Mouse (Mus musculus) heart, embryonic 16.5 days (tissue): Measurements from ENCODE around the gene Vmn2r88. TPM values are rescaled to one million over a fixed set of nuclear protein-coding genes. Genes with fewer than 3 reads are reported as not detected.
"Not testable (repeated sequence)": the region's sequence is repeated elsewhere in the genome, so short reads cannot be mapped to it uniquely, and the experiment has no call there.

Experiments
- ATAC-seq: fragments of 200-750 bp; cut with Nextera tagmentation; replicated peaks from 2 replicates; pipeline ENCODE4 v1.8.0; 2017; ENCODE audit warnings: moderate number of reproducible peaks; ENCODE audit not compliant: insufficient read depth, low FRiP score; ENCODE audit errors: extremely low read depth
- H3K27ac ChIP-seq: fragments of 300-500 bp; sonication (generic); 2 replicates; pipeline ENCODE4 v1.5.1; 2014; ENCODE audit warnings: mild to moderate bottlenecking, low read length, control low read depth, moderate library complexity
- H3K27me3 ChIP-seq: fragments of 300-500 bp; sonication (generic); 2 replicates; pipeline ENCODE4 v1.6.1; 2014; ENCODE audit warnings: low read length, mixed read lengths; ENCODE audit not compliant: control insufficient read depth, insufficient read depth
- H3K36me3 ChIP-seq: fragments of 300-500 bp; sonication (generic); 2 replicates; pipeline ENCODE4 v1.6.1; 2014; ENCODE audit not compliant: control insufficient read depth, insufficient read depth
- H3K4me1 ChIP-seq: fragments of 300-500 bp; sonication (generic); 2 replicates; pipeline ENCODE4 v1.6.1; 2014; ENCODE audit warnings: low read length, mixed read lengths; ENCODE audit not compliant: control insufficient read depth, insufficient read depth
- H3K4me2 ChIP-seq: fragments of 300-500 bp; sonication (generic); 2 replicates; pipeline ENCODE4 v1.6.1; 2014; ENCODE audit warnings: low read depth, mild to moderate bottlenecking, control low read depth, low read length
- H3K4me3 ChIP-seq: fragments of 300-500 bp; sonication (generic); 2 replicates; pipeline ENCODE4 v1.5.1; 2014; ENCODE audit warnings: mild to moderate bottlenecking, control low read depth, low read length
- H3K9ac ChIP-seq: fragments of 300-500 bp; sonication (generic); 2 replicates; pipeline ENCODE4 v1.6.1; 2014; ENCODE audit warnings: low read length, control low read depth
- H3K9me3 ChIP-seq: fragments of 300-500 bp; sonication (generic); replicated peaks from 2 replicates; pipeline ENCODE4 v1.6.1; 2016; ENCODE audit warnings: low read length; ENCODE audit not compliant: control insufficient read depth
- WGBS: fragments of 180-500 bp; shearing (Covaris S2); extraction: QIAGEN DNeasy Blood & Tissue Kit; methylation state at CpG from one replicate; pipeline ENCODE4 v1.1.7; 2014; 5-methylcytosine and 5-hydroxymethylcytosine counted together
- polyA plus RNA-seq: library from polyadenylated mRNA; unstranded; fragments of >200 nt; fragmentation: Nextera tagmentation; extraction: Ambion mirVana; gene quantifications from 2 replicates; pipeline ENCODE4 v1.2.1, GENCODE M21; 2015

Gene Vmn2r88
- polyA plus RNA-seq, 1 experiment from 2014 or later = not detected

GRCm38 (mm10) chr14:51434546-51434945 lies 23.9 kb downstream of the Vmn2r88 start:
- H3K4me3 ChIP-seq = no peak overlapping the region
- no peaks in the 10 kb centered on the region for H3K27me3 ChIP-seq
- H3K36me3 ChIP-seq = no peaks in the 10 kb centered on the region
- H3K9me3 ChIP-seq = peaks cover 8% of the 10 kb centered on the region
- no peak overlapping the region for H3K9ac ChIP-seq
- H3K4me2 ChIP-seq = no peak overlapping the region
- WGBS = 84% methylated on average over 16 of the region's 16 CpGs
- H3K4me1 ChIP-seq = no peaks in the 10 kb centered on the region
- no peak; the same call in 1 of the 2 replicates for ATAC-seq
- no peak overlapping the region for H3K27ac ChIP-seq

GRCm38 (mm10) chr14:51435020-51435419 lies 24.4 kb downstream of the Vmn2r88 start:
- WGBS = 95% methylated on average over 26 of the region's 26 CpGs
- Histone ChIP-seq H3K4me1 (no peaks in the 10 kb centered on the region), H3K9ac (no peak overlapping the region), H3K4me2 (no peak overlapping the region), H3K27me3 (no peaks in the 10 kb centered on the region), H3K9me3 (peaks cover 8% of the 10 kb centered on the region), H3K36me3 (no peaks in the 10 kb centered on the region), H3K27ac (no peak overlapping the region), H3K4me3 (no peak overlapping the region)
- ATAC-seq = no peak

GRCm38 (mm10) chr14:51438955-51439354 lies 28.3 kb downstream of the Vmn2r88 start:
- 88% methylated on average over 4 of the region's 4 CpGs for WGBS
- Histone ChIP-seq H3K9me3 (peaks cover 8% of the 10 kb centered on the region), H3K27me3 (no peaks in the 10 kb centered on the region), H3K4me1 (no peaks in the 10 kb centered on the region), H3K4me3 (no peak overlapping the region), H3K36me3 (no peaks in the 10 kb centered on the region), H3K27ac (no peak overlapping the region), H3K9ac (no peak overlapping the region), H3K4me2 (no peak overlapping the region)
- ATAC-seq = no peak

- H3K4me2 ChIP-seq, H3K36me3 ChIP-seq, H3K4me1 ChIP-seq, H3K27me3 ChIP-seq, H3K27ac ChIP-seq, ATAC-seq, H3K4me3 ChIP-seq, H3K9me3 ChIP-seq, H3K9ac ChIP-seq: not testable (repeated sequence)
- WGBS = 65% methylated on average over 2 of the region's 2 CpGs
Measured at GRCm38 (mm10) chr14:51451557-51451956, 40.9 kb downstream of the Vmn2r88 start, which contains the start of gene Vmn2r89. Gene Vmn2r89 (plus strand): TSS chr14:51451857.

Other genes starting within 250 kb of the Vmn2r88 start
- not detected in 2 replicates for gene Rnase2b, start 248.6 kb upstream of the Vmn2r88 start, polyA plus RNA-seq
- gene Ang2, start 211.7 kb upstream of the Vmn2r88 start, polyA plus RNA-seq = not detected in 2 replicates
- gene Ear14, start 207.4 kb upstream of the Vmn2r88 start, polyA plus RNA-seq = not detected in 2 replicates
- not detected in 2 replicates for gene Rnase2a, start 154.7 kb upstream of the Vmn2r88 start, polyA plus RNA-seq
- not detected in 2 replicates for gene Gm7247, start 49.1 kb upstream of the Vmn2r88 start, polyA plus RNA-seq
- gene Vmn2r89, start 41.0 kb downstream of the Vmn2r88 start, polyA plus RNA-seq = not detected in 2 replicates
- not detected in 2 replicates for gene Gm5622, start 142.0 kb downstream of the Vmn2r88 start, polyA plus RNA-seq
- not detected in 2 replicates for gene Gm17175, start 163.2 kb downstream of the Vmn2r88 start, polyA plus RNA-seq
- not detected in 2 replicates for gene Gm17174, start 181.3 kb downstream of the Vmn2r88 start, polyA plus RNA-seq
- not detected in 2 replicates for gene Gm17078, start 200.5 kb downstream of the Vmn2r88 start, polyA plus RNA-seq
- gene Gm4181, start 224.8 kb downstream of the Vmn2r88 start, polyA plus RNA-seq = not detected in 2 replicates